Mouse (Mus musculus) G1E (cell line): ENCODE results near the gene Vsx1.

Experiments
- CTCF ChIP-seq: IDR thresholded peaks from 2 replicates; pipeline ENCODE4 v1.5.1; 2012; ENCODE audit warnings: low read depth, low read length, inconsistent platforms, mixed read lengths
- GATA1 ChIP-seq: IDR thresholded peaks from 2 replicates; pipeline ENCODE4 v1.6.1; 2012; ENCODE audit warnings: borderline replicate concordance, low read length, inconsistent platforms, mixed read lengths
- GATA2 ChIP-seq: IDR thresholded peaks from 2 replicates; pipeline ENCODE4 v1.6.1; 2012; ENCODE audit warnings: low read depth, low read length, inconsistent platforms, borderline replicate concordance
- POLR2AphosphoS5 ChIP-seq: IDR thresholded peaks from 2 replicates; pipeline ENCODE4 v1.6.1; 2012; ENCODE audit warnings: low read depth, low read length, inconsistent platforms; ENCODE audit not compliant: insufficient replicate concordance
- TAL1 ChIP-seq: conservative IDR thresholded peaks from 2 replicates; pipeline ENCODE4 v1.6.1; 2012; ENCODE audit warnings: low read depth, low read length, inconsistent platforms, mixed read lengths

GRCm38 (mm10) chr2:150651366-150651765, 37.8 kb downstream of the Vsx1 start:
- TF ChIP-seq GATA1 (no peak), CTCF (no peak), POLR2AphosphoS5 (no peak), TAL1 (no peak), GATA2 (no peak)
